Mouse (Mus musculus): ENCODE measurements around the gene Retreg1. TPM values are rescaled to one million over a fixed set of nuclear protein-coding genes. Genes with fewer than 3 reads are reported as not detected.

The Retreg1 gene
- total and polyA plus RNA-seq, 3 experiments = 16.4 to 40.7 (median 31.1) TPM

- DNase-seq = no peak
Observed at GRCm38 (mm10) chr15:25830426-25830825, 12.6 kb upstream of the Retreg1 start.

GRCm38 (mm10) chr15:25834282-25834681, 8.7 kb upstream of the Retreg1 start:
- DNase-seq = no peak

GRCm38 (mm10) chr15:25834920-25835674, 7.9 kb upstream of the Retreg1 start:
- no peak for DNase-seq

- no peak for DNase-seq
Observed at GRCm38 (mm10) chr15:25842462-25843085, 406 bp upstream of the Retreg1 start.

- no peak for DNase-seq
Observed at GRCm38 (mm10) chr15:25844013-25844570, 1.1 kb downstream of the Retreg1 start.

- no peak for DNase-seq
Observed at GRCm38 (mm10) chr15:25844771-25845170, 1.8 kb downstream of the Retreg1 start.

GRCm38 (mm10) chr15:25847576-25848168, 4.7 kb downstream of the Retreg1 start:
- DNase-seq = no peak

GRCm38 (mm10) chr15:25850552-25850951, 7.6 kb downstream of the Retreg1 start:
- no peak for DNase-seq

- DNase-seq = no peak
Observed at GRCm38 (mm10) chr15:25854270-25854904, 11.4 kb downstream of the Retreg1 start.

- no peak for DNase-seq
Observed at GRCm38 (mm10) chr15:25858611-25859058, 15.7 kb downstream of the Retreg1 start.

GRCm38 (mm10) chr15:25859469-25859868, 16.5 kb downstream of the Retreg1 start:
- DNase-seq = peak; percentile 46

- DNase-seq = no peak
Observed at GRCm38 (mm10) chr15:25861900-25862299, 18.9 kb downstream of the Retreg1 start.

- DNase-seq = no peak
Observed at GRCm38 (mm10) chr15:25865605-25866004, 22.6 kb downstream of the Retreg1 start.

GRCm38 (mm10) chr15:25866106-25866505, 23.1 kb downstream of the Retreg1 start:
- DNase-seq = peak; percentile 36

GRCm38 (mm10) chr15:25869129-25869528, 26.1 kb downstream of the Retreg1 start:
- DNase-seq = no peak

- DNase-seq = no peak
Observed at GRCm38 (mm10) chr15:25871470-25871869, 28.5 kb downstream of the Retreg1 start.

GRCm38 (mm10) chr15:25872118-25872517, 29.1 kb downstream of the Retreg1 start:
- DNase-seq = no peak

- DNase-seq = no peak
Observed at GRCm38 (mm10) chr15:25872657-25873056, 29.7 kb downstream of the Retreg1 start.

GRCm38 (mm10) chr15:25873536-25873935, 30.6 kb downstream of the Retreg1 start:
- no peak for DNase-seq

- no peak for DNase-seq
Observed at GRCm38 (mm10) chr15:25876601-25877161, 33.7 kb downstream of the Retreg1 start.

GRCm38 (mm10) chr15:25877798-25878197, 34.8 kb downstream of the Retreg1 start:
- DNase-seq = no peak

- DNase-seq = no peak
Observed at GRCm38 (mm10) chr15:25879229-25879628, 36.2 kb downstream of the Retreg1 start.
